Mouse (Mus musculus): ENCODE data around the gene Znhit1.

Znhit1 gene

GRCm38 (mm10) chr5:136986695-136987137, 1.1 kb downstream of the Znhit1 start, which contains the start of gene Plod3:
Plod3 (plus strand) TSS chr5:136987019.
- DNase-seq (ENCODE audit: low spot score), result peak; percentile 69

DNA sequence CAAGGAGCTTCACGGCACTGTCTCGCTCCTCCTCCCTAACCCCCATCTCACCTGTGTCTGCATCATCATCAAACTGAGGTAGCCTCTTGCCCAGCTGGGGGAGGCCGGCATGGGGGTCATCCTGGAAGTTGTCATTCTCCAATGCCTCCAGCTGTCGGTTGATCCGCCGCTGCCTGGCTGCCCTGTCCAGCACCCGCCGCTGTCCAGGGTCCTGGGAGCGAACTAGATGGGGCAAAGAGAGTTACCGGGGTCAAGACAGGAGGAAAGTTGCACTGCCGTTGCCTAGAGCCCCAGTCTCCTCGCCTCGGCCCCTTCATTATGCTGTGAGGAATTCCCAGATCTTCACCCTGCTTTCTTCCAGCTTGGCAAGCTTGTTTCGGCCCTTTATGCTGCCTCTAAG, 3.0 kb downstream of the Znhit1 start:
- DNase-seq (ENCODE audit: low spot score), result no peak

DNA sequence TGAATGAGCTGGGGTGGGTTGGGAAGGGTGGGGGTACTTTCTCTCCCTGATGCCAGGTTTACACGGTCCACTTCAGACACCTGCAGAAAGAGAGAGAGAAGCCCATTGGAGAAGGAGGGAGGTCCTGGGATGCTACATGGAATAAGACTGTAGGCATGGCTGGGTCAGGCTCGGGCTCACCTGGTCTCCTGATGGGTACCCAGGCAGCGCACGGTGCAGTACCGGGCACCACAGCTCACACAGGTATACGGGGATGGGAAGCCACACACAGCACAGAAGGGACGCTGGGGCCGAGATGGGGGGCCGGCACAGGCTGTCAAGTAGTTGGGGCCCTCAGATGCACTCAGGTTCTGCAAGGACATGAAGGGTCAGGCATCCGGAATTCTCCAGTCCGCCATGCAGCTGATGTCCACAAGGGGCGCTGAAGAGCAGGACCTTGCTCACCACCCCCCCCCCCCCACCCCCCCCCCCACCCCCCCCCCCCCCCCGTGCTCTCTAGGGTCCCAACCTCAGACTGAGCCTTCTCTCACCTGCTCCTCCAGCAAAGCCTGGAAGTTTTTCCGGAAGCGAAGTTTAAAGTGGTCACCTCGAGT, 5.4 kb downstream of the Znhit1 start:
- DNase-seq (ENCODE audit: low spot score), result no peak

- DNase-seq (ENCODE audit: low spot score), result no peak
These were observed 6.8 kb downstream of the Znhit1 start for GRCm38 (mm10) chr5:136980974-136981373.

- DNase-seq (ENCODE audit: low spot score), result no peak
These were observed 8.1 kb downstream of the Znhit1 start for GRCm38 (mm10) chr5:136979762-136980161.

DNA sequence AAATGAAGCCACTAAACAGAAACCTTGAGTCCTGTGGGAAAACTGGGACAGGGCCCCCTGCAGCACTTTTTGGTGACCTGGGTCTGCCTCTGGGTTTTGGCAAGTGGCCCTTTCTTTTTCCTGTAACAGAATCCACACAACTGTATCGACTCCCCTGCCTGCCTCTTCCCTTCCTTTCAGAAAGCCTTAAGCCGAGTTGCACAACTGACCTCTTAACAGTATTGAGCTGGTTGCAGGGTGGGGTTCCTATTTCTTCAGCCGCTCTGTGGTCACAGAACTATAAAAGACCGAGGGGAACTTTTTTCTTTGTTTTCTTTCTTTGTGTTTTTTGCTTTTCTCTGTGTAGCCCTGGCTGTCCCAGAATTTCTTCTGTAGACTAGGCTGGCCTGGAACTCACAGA, 10.1 kb downstream of the Znhit1 start:
- no peak for DNase-seq (ENCODE audit: low spot score)

DNA sequence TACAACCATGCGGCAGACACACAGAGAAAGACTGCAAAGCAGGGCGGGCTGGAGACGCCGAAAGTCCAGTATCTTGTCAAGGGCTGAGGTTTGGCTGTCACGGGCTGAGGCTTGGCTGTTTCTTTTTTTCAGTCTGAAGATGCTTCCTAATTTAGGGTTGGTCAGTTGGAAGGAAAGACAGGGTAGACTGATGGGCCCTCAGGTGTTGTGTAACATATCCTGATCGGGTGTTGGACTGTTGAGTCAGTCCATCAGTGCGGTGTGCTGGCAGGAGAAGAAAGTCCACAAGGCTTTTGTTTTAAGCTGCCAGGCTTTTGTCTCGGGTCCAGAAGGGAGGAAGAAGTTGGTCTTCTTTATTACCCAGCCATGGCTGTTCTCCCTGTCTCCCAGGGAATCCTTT, 14.2 kb downstream of the Znhit1 start:
- no peak for DNase-seq (ENCODE audit: low spot score)

- DNase-seq (ENCODE audit: low spot score), result no peak
These were observed 17.1 kb downstream of the Znhit1 start for GRCm38 (mm10) chr5:136970703-136971102.

DNA sequence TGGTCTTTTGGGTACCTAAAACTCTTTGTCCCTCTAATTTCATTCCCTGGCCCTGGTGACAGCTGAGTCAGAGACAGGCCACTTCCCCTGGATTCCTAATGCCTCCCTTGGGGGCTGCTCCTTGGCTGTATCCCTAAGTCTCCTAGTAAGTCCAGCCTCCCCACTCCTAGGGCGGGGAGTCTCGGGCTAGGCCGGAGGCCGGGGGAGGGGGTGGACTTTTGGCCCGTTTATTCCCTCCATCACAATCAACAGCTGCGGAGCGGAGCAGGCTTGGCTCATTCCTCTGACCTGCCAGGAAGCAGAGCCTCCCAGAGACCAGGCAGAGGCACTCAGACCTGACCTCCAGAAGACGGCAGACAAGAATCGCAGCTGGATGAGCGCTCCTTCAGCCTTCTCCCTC, 20.2 kb downstream of the Znhit1 start:
- DNase-seq (ENCODE audit: low spot score), result no peak

DNA sequence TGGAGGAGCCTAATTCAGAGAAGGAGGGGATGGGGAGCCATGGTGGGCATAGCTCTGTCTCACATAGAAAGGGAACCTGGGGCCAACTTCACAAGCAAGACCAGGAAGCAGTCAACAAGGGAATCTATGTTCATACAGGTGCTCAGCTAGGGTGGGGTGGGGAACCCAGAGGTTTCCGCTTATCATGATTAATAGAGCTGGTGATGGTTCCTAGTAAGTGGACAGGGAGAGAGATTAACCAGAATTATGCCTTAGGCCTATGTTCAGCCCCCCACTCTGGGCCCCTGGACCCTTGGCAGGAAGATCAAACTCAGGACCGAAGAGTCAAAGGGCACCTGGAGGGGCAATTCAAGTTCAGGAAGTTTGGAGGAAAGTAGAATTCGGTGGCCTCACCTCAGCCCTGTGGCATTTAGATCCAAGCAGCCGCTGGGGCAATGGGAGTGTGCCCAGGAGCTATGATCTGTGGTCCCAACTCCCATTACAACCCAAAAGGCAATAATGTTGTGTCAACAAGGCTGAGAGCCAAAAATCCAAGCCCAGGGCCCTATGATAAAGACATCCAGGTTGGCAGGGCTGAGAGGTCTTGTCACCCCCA, 20.9 kb downstream of the Znhit1 start:
- DNase-seq (ENCODE audit: low spot score), result no peak

DNA sequence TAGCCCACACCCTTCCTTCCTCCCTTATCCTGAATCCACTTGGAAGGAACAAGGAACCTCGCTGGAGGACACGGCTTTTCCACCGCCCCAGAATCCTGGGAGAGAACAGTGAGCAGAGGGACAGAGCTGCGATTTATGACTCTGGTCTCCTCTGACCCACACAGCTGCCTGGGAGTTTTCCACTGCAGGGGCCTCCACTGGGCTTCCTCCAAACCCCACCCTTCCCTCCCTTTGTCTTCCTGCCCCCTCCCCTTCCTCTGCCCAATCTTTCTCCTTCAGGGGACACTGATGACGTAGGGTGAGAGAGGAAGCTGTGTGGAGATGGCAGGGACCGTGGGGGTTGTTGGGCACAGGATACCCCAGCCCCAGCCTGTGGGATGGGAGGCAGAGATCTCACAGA, 21.5 kb downstream of the Znhit1 start, which contains the start of gene Cldn15:
Gene Cldn15, plus strand, starts transcription at position 286 of the 400 bp plus-strand sequence.
- DNase-seq (ENCODE audit: low spot score), result no peak

DNA sequence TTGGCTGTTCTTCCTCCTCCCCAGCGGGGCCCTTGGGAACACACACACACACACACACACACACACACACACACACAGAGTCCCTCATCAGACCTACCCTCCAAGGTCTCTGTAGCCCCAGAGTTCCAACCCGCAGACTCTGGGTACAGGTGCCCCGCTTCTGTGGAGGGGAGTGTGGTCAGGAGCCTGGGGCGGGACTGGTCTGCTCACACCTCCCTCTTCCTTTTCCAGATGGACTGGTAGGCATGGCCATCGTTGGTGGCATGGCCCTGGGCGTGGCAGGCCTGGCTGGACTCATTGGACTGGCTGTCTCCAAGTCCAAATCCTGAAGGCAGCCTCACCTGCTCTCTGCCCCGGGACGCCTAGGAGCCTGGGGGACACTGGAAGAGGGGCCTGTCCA, 22.1 kb downstream of the Znhit1 start:
- DNase-seq (ENCODE audit: low spot score), result no peak

GRCm38 (mm10) chr5:136965210-136965609, 22.6 kb downstream of the Znhit1 start:
- no peak for DNase-seq (ENCODE audit: low spot score)

GRCm38 (mm10) chr5:136962966-136963540, 24.8 kb downstream of the Znhit1 start:
- no peak for DNase-seq (ENCODE audit: low spot score)

GRCm38 (mm10) chr5:136962501-136962900, 25.3 kb downstream of the Znhit1 start:
- peak; percentile 56 for DNase-seq (ENCODE audit: low spot score)

DNA sequence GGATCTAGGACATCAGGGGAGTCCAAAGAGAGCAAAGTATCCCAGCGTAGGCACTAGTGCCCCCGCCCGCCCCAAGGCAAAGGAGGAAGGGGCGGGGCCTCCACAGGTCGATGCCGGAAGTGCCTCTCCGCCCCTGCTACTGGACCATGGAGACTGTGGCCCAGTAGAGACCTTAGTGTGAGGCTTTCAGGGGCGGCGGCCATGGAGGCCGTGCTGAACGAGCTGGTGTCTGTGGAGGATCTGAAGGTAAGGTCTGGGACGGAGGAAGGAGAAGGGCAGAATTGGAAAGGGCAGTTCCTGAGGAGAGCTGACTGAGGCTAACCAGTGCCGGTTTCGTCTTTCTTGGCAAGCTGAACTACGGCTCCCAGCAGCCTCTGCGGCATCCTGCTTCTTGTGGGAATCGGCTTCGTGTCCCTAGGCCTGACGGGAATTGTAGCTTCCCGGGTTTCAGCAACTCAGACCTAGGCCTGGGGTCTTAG, 25.8 kb downstream of the Znhit1 start:
- peak; percentile 80 for DNase-seq (ENCODE audit: low spot score)

DNA sequence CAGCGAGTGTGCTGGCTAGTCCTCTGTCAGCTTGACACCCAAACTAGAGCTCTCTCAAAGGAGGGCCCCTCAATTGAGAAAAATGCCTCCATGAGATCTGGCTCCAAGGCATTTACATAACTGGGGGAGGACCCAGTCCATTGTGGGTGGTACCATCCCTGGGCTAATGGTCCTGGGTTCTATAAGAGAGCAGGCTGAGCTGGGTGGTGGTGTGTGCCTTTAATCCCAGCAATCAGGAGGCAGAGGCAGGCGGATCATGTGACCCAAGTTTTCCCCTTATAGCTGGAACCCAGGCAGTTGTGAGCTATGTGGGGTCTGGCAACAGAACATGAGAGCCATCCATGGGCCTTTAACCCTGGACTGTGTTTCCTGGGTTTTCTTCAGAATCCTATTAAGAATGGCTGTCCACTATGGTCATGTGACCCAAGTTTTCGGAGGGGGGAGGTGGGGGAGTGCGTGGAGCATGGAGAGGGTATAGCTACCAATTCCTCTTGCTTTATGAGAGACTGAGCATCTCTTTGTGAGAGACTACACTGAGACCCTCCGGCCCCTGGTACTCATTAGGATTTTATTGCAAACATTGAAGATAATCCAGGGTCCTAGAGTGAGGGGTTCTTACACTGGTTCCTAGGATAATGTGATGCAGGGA, 26.4 kb downstream of the Znhit1 start:
- DNase-seq (ENCODE audit: low spot score), result no peak

DNA sequence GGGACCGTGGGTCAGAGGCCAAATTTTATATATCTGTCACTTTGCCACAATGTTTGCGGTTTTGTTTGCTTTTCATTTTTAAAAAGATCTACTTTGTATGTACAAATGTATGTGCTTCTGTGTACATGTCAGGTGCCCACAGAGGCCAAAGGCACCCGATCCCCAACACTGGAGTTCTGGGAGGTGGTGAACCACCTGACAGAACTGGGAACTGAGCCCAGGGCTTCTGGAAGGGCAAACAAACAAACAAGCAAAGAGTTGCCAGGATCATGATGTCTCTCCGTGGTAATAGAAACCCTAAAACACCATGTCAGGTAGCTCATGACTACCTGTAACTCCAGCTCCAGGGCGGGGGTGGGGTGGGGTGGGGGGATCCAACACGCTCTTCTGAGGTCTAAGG, 27.8 kb downstream of the Znhit1 start:
- no peak for DNase-seq (ENCODE audit: low spot score)

DNA sequence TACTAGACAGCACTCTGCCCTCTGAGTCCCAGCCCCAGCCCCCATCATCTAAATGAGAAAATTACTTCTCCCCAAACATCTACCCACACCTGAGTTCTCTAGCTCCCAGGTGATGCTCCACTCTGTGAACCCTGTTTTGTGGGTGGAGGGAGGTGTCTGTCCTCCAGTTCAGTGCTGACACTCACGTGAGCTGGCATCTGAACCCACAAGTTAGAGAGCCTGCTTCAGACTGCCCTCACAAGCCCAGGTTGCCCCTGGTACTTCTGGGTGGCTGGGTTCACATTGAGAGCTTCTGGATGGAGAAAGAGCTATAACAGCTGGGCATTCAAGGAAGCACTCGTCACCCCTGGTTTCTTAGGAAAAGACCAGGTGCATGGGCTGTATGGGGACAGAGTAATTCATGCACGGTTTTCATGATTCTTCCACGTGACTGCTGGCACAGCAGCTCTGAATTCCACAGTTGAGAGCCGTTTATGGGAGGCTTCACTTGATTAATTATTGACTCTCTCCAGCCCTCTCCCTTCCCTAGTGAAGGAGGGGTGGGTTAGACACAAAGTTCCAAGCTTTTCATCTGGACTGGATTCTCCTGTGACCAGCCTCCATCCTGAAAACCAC, 28.7 kb downstream of the Znhit1 start:
- no peak for DNase-seq (ENCODE audit: low spot score)

DNA sequence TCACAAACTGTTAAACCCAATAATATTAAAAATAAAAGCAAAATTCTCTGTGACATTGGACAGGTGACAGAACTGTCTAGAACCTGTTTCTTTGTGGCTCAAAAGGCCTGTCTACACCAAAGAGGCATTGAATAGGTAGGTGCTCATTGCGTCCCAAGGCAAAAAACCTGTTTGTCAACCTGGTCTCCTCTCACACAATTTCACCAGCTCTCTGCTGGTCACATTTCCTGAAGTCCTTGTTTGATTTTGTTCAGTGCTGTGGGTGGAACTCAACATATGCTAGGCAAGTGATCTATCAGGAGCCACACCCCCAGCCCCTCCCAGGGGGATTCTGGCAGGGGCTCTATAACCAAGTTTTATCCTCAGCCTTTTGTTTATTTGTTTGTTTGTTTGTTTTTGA, 30.6 kb downstream of the Znhit1 start:
- DNase-seq (ENCODE audit: low spot score), result no peak

DNA sequence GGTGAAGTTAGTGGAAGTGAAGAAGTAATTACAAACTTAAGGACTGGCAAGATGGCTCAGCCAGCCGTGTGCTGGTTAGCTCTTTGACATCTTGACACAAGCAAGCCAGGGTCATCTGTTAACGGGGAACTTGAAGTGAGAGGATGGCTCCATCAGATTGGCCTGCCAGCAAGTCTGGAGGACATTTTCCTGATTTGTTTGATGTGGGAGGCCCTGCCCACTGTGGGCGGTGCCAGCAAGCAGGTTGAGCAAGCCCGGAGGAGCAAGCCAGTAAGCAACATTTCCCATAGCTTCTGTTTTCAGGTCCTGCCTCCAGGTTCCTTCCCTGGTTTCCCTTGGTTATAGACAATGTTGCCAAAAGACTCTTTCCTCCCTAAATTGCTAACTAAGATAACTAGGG, 32.2 kb downstream of the Znhit1 start:
- DNase-seq (ENCODE audit: low spot score), result no peak

DNA sequence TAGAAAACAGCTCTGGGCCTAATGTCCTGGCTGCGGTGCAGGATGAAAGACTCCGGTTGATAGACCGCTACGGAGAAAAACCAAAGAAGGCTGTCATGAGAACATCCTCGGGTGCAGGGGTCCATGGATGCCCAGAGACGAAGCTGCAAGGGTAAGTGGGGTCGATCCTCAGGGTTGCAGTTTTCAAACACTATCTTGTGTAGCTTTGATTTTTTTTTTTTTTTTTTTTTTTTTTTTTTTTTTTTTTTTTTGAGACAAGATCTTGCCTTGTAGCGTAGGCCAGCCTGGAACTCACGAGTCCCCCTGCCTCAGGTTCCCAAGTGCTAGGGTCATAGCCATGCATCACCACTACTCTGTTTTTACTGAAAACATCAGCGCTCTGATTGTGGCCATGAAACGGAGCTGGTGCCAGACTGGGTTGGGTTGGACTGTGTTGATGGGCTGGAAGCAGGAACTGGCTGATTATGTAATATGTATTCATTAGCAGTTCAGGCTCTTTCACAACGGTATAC, 34.3 kb downstream of the Znhit1 start:
- DNase-seq (ENCODE audit: low spot score), result no peak

All from ovary, postnatal 10 days (tissue).